Mouse (Mus musculus): ENCODE data around the gene Gm8994.
"Not testable (repeated sequence)": the region's sequence is repeated elsewhere in the genome, so short reads cannot be mapped to it uniquely, and the experiment has no call there.

Gm8994 gene

DNA sequence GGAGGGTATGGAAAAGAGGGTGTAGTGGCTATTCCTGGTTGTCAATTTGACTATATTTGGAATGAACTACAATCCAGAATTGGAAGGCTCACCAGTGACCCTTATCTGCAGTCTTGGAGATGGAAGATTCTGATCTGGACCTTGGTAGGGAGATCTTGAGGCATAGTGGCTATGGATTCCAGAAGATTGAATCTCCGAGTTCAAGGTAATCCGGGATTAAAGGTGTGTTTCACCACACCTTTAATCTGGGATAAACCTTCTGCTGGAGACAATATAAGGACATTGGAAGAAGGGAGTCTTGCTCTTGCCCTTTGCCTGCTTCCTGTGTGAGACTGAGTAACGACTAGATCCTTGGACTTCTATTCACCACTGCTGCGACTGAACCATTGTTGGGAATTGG, at the start of gene Gm8994:
Gene Gm8994, plus strand, starts transcription at position 301 of the 400 bp plus-strand sequence.
- not testable (repeated sequence) for DNase-seq

DNA sequence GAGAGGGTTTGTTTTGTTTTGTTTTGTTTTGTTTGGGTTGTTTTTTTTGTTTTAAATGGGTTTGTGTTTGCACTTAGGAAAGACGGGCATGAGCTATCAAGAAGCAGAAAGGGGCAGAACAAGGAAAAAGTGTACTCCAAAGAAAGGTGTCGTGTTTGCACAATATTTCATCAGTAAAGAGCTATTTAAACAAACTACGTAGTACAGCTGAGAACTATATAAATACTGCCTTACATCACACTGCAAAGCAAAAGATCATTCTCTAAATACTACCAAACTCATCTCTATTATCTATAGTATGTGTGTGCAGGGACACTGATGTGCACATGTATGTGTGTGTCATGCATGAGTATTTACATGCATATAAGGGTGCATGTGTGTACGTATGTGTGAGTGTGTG, 49.7 kb upstream of the Gm8994 start:
- DNase-seq, result no peak

DNA sequence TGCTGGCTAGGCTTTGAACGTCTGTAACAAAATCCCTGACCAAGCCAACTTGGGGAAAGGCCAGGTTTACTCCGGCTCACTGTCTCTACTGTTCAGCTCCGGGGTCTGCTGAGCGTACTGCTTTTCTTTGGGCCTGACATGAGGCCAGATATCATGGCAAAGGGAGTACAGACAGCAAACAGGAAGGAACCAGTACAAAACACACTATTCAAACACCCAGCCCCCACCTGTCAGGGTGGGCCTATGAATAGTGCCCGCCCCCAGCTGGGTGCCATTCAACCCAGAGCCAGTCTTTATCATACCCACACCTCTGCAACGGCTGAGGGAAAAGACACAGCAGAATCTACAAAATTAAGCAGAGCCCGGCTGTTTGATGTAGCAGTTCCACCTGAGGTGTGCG, 42.8 kb upstream of the Gm8994 start:
- DNase-seq, result no peak

DNA sequence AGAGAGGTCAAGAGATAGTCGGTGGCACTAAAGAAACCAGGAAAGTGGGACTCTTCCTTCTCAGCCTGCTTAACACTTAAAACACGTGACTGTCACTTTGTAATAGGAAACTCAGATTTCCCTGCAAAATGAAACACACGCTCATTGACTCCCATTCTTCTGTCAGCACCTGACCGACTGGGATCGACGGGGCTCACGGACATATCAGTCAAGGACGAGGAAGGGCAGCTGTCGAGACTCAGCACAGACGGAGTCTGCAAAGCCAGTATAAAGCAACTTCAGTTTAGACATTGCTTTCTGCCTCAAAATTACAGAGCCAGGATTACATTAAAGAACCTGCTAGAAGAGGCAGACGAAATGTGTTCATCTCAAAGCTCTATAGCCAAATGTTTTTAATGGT, 41.2 kb upstream of the Gm8994 start:
- no peak for DNase-seq

DNA sequence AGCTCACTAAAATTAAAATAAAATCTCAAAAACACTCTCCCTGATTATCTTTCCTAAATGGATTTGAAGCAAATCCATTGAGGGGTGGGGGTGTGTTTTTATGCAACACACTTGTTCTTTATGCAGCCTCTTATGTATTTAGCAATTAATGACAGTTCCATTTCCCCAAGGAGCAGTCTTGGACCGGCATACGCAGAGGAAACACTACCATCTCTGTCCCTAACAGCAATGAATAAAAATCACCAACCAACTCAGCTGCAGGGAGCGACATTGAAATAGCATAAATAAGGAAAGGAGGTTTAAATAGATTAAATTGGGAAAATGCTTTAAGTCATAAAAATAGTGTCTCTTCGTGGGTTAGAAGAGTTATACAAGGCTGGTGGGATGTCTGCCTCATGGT, 40.8 kb upstream of the Gm8994 start:
- DNase-seq, result no peak

DNA sequence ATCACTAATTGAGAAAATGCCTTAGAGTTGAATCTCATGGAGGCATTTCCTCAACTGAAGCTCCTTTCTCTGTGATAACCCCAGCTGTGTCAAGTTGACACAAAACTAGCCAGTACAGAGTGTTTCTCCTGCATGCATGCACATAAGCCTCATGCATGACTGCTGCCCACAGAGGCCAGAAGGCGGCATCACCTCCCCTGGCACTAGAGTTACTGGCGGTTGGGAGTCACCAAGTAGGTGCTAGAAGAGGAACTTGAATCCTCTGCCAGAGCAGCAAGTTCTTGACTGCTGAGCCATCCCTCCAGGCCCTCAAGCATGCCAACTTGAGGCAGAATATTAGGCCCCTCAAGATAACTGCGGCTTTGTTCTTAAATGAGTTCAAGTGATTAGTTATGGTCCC, 35.9 kb upstream of the Gm8994 start:
- no peak for DNase-seq

DNA sequence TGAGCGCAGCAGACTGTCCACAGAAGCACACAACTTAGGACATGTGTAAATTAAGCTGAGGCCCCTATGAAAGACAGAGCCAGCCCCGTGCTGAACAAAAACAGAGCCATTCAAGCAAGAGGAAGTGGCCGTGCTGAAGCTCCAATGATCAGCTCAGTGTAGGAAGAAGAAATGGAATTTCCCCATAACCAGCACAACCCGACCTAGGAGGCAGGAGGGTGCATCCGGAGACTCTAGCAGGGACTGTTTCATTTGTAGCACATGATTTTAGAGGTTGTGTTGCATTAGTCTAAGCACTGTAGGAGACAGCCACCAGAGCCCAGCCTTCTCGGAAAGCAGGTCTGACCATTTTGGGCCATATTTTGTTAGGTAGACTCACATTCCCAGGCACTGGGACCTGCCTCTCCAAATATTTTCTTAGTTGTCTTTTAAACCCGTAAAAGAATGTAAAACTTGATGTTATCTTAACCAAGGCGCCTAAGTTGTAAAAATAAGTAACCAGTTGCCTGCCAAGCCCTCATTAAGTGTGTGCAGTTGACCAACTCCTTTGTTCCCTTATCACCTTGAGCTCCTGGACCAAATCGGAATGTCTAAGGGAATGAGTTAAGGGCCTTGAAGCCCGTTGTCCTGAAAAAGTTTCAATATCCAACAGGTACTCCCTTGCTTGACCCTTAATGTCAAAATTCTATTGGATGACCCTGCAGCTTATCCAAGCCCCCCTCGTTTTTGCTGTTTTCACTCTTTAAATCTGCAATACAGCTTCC, 35.2 kb upstream of the Gm8994 start:
- DNase-seq, result no peak

DNA sequence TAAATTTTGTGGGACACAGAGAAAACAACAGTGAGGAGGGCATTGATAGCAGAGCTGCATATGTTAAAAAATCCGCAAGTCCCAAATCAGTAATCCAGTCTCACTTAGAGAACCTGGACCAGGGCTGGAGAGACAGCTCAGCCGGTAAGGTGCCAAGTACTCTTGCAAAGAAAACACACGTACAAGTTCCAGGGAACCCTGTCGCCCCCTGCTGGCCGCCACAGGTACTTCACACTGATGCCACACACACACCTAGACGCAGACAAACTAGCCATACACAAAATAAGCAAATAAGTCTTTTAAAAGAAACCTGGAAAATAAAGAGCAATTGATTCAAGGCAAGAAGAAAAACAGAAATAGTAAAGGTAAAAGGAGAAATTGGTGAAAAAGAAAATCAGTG, 33.6 kb upstream of the Gm8994 start:
- DNase-seq, result no peak

DNA sequence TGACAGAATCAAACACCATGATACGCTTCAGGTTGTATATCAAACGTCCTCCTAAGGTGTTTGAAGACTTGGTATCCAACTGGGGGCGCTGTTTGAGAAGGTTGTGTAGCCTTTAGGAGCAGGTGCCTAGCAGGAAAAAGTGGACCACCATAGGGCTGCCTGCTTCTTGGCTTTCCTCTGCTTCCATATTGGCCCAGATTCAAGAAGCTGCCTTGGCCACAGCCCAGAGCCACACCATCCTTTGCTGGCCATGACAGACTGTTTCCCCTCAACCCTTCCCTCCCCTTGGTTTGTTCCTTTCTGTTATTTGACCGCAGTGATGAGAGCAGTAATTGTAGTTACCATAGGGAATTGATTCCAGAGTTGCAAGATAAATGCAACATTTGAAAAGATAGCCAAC, 31.5 kb upstream of the Gm8994 start:
- DNase-seq, result peak; percentile 14

DNA sequence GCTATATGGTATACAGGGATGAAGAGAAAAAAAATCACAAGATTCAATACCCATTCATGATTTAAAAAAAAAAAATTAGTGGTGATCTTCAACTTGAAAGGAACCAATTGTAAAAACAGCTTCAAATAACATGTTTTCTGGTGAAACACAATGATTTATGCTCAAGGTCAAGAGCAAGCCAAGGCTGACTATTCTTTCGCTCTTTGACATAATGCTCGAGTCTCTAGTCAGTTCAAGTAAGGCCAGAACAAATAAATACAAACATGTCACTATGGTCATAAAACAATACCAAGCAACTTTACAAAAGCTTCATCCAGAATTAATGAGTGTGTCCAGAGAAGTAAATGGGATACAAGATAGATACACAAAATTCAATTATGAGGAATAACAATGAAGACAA, 31.1 kb upstream of the Gm8994 start:
- DNase-seq, result no peak

DNA sequence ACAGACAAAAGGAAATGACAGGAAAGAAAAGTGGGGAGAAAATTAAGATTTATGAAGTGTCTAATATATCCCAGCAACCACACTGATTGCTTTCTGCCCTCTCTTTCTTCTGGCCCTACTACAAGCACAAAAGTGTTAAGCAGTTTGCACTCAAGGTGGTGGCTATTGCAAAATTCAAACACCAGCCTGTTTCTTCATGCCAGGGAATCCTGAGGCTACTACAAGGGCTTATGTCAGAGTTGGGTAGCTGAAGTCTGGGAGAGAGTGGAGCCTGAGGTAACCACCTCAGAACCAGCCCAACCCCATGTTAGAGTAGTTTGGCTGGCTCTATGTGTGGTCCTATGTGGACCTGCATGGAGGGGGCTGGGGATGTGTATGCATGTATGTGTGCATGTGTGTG, 23.8 kb upstream of the Gm8994 start:
- DNase-seq, result no peak

DNA sequence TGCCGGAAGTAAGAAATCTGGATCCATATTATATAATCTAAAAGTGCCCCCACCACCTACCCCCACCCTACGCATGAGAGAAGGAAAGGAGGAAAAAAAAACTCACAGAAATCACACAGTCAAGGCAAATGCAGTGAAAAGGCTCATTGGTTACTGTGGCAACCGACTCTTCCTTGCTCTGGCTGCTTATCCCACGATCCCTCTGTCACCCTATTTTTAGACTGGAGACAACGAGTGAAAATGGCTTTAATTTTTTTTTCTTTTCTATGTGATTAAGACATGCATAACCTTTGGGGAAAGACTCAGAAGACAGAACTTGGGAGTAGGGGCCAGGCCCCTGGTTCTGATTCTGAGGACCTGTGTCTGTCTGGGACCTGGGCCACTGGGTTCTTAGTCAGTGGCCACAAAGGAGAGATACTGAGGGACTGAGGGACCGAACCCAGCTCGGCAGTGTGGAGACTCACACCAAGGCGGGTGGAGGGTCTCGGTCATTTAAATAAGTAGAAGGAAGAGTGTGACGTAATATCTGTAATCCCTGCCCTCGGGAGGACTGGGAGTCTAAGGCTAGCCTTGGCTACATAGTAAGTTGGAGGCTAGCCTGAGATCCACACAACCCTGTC, 22.9 kb upstream of the Gm8994 start:
- no peak for DNase-seq

DNA sequence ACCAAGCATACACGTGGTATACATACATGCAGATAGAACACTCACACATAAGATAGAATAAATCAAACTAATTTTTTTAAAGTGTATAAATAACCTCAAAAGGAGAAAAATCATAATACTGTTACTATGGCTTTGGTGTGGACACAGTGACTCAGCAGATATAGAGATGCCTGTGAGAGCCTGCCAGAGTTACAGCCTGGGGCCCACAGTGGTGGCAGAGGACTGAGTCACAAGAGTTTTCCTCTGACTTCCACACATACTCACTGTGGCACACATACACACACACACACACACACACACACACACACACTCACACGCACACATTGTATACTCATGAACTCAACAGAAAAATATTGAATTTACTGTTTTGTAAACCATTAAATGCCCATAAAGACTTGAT, 17.9 kb upstream of the Gm8994 start:
- no peak for DNase-seq

DNA sequence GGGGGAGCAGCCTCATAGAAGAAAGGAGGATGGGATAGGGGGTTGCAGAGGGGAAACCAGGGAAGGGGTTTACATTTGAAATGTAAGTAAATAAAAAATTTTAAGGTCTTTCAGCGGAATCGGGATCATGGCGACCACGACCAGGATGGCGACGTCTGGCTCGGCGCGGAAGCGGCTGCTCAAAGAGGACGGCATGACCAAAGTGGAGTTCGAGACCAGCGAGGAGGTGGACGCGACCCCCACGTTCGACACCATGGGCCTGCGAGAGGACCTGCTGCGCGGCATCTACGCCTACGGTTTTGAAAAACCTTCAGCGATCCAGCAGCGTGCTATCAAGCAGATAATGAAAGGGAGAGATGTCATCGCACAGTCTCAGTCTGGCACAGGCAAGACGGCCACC, 1.1 kb downstream of the Gm8994 start:
- not testable (repeated sequence) for DNase-seq

DNA sequence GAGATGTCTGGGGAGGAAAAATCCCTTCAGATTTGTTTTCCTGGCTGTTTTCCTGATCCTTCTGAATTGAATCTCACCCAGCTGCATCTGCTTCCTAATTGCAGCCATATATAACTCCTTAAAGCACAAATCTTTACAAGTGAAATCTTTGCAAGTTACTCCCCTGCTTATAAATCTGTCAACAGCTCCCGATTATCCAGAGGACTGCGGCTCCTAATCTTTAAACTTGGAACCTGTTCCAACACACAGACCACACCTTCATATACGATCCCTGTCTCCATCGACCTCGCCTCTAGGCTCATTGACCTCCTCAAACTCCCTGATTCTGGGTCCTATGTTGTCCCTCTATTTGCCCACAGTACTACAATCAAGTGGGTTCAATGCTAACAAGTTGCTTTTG, 13.3 kb downstream of the Gm8994 start:
- no peak for DNase-seq

DNA sequence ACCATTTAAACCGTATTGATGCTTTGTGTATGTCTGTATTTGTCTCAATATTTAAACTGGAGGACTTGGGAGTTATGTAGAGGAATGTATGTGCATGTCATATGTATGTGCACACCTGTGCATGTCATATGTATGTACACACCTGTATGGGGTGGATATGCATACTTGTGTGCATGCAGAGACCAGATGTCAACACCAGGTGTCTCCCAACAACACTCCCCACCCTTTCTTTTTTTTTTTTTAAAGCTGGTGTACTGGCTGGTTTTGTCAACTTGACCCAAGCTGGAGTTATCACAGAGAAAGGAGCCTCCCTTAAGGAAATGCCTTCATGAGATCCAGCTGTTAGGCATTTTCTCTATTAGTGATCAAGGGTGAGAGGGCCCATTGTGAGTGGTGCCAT, 13.8 kb downstream of the Gm8994 start:
- no peak for DNase-seq

DNA sequence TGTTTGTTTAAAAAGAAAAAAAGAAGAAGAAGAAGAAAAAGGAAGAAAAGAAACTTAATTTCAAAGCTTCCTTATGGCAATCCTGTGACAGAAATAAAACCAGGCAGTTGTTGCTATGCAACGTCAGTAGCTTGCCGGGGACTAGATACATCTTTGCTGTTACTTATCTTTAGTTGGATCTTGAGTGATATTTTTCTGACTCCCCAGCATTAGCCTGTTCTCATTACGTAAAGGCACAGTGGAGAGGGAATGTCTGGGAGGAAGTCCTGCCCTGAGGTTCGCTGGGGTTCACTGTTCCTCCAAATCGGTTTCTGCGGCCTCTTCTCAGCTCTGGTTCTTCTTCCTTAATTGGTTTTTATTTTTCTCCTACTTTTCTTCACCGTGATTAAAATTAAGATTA, 16.5 kb downstream of the Gm8994 start:
- DNase-seq, result no peak

DNA sequence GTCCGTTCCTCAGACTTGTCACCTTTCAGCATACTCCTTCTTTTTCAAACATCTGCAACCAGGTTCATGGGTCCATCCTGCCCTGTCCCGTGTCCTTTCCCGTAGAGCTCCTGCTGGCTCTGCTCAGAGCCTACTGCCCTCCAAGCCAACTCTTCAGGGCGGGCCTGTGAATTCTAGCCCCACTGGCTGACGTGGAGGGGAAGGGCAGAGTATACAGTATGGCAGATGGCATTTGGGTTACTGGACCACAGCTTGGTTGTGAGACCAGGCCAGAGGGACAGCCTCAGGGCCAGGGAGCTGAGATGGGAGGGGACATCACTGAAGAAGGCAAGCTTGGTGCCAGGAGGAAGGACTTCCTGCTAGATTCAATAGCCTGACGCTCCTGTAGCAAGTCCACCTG, 17.7 kb downstream of the Gm8994 start:
- DNase-seq, result no peak

DNA sequence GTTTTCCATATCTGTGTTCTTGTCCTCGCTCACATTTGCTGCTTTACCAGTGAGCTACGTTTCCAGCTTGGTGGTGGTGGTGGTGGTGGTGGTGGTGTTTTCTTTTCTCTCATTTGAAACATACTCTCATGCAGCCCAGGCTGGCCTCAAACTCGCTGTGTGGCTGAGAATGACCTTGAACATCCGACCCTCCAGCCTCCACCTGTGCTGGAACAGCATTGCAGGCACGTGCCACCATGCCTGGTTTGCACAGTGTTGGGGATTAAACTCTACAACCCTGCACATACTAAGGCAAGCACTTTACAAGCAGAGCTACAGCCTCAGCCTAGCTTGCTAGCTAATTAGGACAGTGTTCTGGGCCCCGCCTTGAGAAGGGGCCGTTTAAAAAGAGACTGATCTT, 18.3 kb downstream of the Gm8994 start:
- DNase-seq, result no peak

DNA sequence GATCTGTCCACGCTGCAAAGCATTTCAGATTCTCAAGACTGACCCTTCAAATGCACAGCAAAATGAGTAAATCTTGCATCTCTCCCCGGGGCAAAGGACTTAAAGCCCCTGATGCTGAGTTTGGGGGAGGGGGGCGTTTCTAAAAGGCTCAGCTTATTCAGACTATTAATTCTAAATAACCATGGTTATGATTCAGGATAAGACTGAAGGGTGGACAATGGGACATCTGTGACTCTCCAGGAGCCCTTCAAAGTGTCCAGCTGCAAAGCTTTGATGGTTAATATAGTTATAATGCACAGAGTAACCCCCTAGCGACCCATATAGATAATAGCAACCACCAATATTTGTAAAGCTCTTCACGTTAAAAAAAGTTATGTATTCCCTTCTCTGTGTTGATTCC, 19.7 kb downstream of the Gm8994 start:
- DNase-seq, result no peak

DNA sequence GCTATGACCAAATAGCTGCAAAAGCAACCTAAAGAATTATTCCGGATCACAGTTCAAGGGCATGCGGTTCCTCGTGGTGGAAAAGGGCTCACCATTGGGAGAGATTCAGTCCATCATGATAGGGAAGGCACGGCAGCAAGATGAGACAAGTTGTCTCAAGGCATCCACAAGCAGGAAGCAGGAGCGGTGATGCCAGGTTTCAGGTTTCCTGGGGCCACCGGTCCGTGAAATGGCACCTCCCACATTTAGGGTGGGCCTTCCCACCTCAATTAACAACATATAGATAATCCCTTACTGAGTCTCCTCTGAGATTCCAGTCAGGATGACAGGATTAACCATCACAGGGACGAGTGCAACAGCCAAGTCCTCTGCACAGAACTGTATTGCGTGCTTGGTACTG, 20.3 kb downstream of the Gm8994 start:
- no peak for DNase-seq

DNA sequence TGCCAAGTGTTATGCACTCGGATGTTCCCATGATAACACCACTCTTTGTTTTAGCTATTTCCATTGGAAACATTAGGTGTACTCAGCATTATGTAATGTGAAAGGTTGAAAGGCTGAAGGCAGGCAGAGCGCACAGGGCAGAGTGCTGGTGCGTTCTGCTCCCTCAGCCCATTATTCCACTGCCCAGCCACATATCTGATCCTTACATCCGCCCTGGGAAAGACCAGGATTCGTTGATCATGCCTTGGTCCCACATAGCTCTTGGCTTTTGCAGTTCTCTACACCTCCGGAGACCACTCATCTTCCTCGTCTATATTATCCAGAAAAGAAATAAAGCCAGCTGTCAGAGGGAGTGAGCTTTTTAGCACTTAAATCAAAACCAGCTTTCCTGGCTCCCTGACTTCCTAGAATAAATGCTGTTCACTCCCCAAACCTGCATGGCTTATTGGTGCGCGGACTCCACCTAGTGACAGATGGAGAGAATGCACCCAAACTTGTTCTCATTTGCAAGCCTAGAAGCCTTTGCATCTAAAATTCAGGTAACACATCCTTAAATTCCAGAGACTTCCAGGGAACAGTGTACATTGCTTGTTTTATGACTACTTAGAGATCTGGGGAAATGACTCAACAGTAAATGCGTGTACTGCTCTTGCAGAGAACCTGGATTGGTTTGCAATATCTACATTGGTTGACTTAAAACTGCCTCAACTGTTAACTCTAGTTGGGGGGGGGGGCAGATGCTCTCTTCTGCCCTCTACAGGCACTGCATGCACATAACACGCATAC, 26.3 kb downstream of the Gm8994 start:
- peak; percentile 75 for DNase-seq

DNA sequence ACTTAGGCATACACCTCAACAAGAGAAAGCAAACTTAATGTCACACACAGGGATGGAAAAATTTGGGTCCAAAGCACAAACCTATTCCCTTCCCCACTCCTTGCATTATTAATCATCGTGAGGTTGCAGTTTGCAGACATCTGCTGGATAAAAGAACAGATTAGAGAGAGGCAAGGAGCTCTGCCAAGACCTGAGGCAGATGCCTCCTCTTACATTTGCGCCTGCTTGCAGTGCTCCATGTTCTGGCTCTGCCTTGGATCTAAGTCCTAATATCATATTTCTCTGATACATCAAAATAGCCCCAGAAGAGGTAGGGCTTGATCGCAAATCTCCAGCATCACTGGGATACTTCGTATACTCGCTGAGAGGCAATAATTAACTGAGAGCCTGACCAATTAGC, 31.1 kb downstream of the Gm8994 start:
- DNase-seq, result no peak

DNA sequence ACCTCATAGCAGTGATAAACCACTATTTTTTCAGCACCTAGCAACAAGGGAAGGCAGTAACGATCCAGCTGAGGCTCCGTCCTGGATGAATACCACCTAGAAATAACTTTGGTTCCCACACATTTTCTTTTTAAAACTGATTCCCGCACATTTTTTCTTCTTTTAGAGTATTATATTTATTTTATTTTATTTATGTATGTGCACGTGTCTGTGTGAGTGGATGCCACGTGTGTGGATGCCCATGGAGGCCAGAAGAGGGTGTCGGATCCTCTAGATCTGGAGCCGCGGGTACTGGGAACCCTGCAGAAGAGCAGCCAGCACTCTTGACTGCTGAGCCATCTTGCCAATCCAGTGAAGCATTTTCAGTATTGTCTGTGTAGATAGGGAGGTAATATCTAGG, 36.0 kb downstream of the Gm8994 start:
- DNase-seq, result no peak

All from kidney, adult 18-20 months (tissue).